Mouse (Mus musculus): ENCODE measurements at regions not wholly inside any gene's neighbourhood (a gene's known extent, or its start where the extent isn't known, plus 50 kb on each side); places are given as distances from the start of the nearest gene placed in this dataset.

DNA sequence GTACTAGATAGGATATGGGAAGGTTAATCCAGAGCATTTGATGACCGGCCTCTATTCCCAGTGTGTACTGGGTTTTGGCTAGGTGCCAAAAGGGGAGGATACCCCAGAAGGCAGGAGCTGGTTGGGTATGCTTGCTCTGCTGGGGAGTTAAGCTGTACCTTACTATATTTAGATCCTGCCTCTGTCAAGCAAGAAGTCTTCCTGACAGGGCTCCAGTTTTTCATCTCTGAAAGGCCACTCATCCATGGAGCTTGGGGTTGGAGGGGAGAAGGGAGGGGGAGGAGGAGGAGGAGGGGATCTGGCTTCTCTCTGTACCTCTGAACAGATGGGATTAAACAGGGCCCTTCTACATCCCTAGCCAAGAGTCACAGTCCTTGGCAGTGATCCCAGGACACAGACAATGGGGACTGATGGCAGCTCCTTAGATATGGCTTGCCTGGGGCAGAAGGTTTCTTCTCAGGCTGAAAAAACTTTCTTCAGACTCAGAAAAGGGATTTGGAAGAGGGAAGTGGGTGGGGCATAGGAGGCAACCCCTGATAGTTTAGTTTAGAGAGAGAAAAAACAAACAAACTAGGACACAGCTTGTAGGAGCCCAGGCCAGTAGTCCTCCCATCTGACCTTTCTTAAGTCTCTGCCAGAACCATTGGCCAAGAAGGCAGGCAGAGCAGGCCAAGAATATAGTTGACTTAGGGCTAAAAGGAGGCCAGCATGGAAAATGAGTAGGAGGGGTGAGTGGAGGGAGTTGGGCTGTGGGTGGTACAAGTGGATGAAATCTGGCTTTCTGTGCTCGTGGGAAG, 78.3 kb upstream of the Astn2 start:
- intact Hi-C loops (cut with DNase I): no loop called here
- peak; percentile 66 to 69 for DNase-seq

DNA sequence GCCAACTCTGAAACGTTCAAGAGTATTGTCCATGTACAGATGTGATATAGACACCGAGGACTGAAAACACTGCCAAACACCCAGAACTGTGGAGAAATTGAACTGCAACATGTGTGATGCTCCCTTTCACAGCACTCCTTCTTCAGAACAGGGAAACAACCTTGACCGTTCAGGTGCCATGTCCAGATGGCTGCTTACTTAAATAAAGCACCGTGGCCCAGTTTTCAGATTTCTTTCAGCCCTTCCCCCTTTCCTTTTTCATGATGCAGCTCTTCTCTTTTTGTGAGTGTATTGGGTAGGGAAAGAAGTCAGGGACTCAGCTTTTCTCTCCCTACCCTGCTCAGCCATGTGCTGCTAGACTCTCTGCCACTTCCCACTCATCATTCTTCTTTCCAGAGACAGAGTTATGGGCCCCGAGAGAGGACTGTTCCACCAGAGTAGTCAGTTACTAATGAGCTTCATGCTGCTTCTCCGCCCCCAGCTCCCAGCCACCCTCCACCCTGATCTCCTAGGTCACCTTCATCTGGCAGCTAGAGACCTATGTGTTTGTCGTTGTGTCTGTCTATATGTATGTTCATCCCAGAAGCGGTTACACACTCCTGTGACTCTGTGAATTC, 74.3 kb upstream of the Astn2 start:
- DNase-seq: no peak
- intact Hi-C loops (cut with DNase I): no loop called here
